Mouse (Mus musculus): ENCODE data around the gene Castor1. TPM values are rescaled to one million over a fixed set of nuclear protein-coding genes. Genes with fewer than 3 reads are reported as not detected.
A peak's percentile ranks its signal among the peaks of the same experiment; 100 is the strongest.
"Not testable (repeated sequence)": the region's sequence is repeated elsewhere in the genome, so short reads cannot be mapped to it uniquely, and the experiment has no call there.

Castor1 gene
- polyA plus RNA-seq (2016; fragmentation: Nextera tagmentation; extraction: Ambion mirVana) = 2.7 and 3.6 TPM in 2 replicates

DNA sequence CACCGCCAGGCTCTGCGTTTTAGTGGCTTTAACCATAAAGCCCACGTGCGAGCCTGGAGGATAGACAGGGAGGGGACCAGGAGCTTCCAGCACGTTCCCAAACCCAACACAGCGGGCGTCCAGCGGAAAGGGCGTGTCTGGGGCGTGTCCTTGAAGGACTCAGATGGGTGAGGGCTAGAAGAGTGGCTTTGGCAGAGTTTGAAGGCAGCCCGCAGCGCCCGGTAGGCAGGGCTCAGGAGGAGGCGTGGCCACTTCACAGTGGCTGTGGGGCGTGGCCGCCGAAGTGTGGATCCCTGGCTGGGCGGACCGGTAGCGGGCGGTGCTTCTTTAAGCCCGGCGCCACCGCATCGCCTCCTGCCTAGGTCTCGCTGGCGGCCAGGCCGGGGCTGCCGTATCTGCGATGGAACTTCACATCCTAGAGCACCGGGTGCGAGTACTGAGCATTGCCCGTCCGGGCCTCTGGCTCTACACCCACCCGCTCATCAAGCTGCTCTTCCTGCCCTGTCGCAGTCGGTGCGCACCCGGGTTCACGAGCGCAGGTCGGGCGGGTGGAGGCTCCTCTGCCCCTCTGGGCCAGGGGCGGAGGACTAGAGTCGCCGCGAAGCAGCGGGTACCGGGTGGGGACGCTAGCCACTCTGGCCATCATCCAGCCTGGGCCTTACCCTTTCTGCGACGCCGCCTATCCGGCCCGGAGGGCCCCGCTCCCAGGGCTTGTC, at the start of gene Castor1:
Castor1 (plus strand) TSS at position 312 of the 716 bp plus-strand sequence.
- H3K36me3 ChIP-seq = peaks cover 27% of the 10 kb centered on the region
- 1% methylated on average over 56 of the region's 56 CpGs for WGBS
- peak within 1 kb of the TSS; percentile 63 for H3K4me3 ChIP-seq
- peak within 1 kb of the TSS; percentile 72 for H3K27ac ChIP-seq
- H3K4me1 ChIP-seq (replicated peaks) = peaks cover 28% of the 10 kb centered on the region
- DNase-seq (ENCODE audit: low spot score) = peak; percentile 82
- no peaks in the 10 kb centered on the region for H3K9me3 ChIP-seq
- H3K27me3 ChIP-seq (ENCODE audit: insufficient read depth, poor library complexity, severe bottlenecking) = peaks cover 31% of the 10 kb centered on the region

DNA sequence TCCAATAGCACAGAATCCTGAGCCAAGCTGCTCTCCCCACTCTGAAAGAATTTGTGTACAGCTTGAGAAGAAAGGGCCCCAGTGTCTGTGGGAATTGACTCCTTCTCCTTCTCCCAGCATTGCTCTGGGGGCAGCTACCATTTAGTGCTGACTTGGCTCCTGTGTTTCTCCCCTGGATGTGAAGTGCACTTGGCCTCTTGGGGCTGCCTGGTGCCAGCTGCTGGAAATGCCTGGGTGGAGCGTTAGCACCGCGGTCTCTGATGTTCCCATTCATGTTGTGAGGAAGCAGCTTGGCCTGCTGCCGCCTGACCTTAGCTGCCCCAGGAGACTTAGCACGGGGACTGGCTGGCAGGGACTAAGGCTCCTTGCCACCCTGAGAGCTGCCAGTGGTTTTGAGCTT, 43.4 kb upstream of the Castor1 start:
- 88% methylated on average over 5 of the region's 5 CpGs for WGBS

GRCm38 (mm10) chr11:4177716-4178115, 40.3 kb upstream of the Castor1 start:
- Histone ChIP-seq H3K27me3 (ENCODE audit: insufficient read depth, poor library complexity, severe bottlenecking) (no peaks in the 10 kb centered on the region), H3K4me3 (no peak overlapping the region), H3K36me3 (peaks cover 100% of the 10 kb centered on the region), H3K27ac (no peak overlapping the region), H3K9me3 (no peaks in the 10 kb centered on the region), H3K4me1 (replicated peaks) (no peaks in the 10 kb centered on the region)
- DNase-seq (ENCODE audit: low spot score) = no peak
- 93% methylated on average over 4 of the region's 4 CpGs for WGBS

More for the DNA sequence above, 43.4 kb upstream of the Castor1 start:
- H3K4me1 ChIP-seq (replicated peaks) = no peaks in the 10 kb centered on the region
- H3K27ac ChIP-seq = no peak overlapping the region
- no peaks in the 10 kb centered on the region for H3K27me3 ChIP-seq (ENCODE audit: insufficient read depth, poor library complexity, severe bottlenecking)
- H3K36me3 ChIP-seq = peaks cover 100% of the 10 kb centered on the region
- H3K4me3 ChIP-seq = no peak overlapping the region
- H3K9me3 ChIP-seq = no peaks in the 10 kb centered on the region
- DNase-seq (ENCODE audit: low spot score) = no peak

DNA sequence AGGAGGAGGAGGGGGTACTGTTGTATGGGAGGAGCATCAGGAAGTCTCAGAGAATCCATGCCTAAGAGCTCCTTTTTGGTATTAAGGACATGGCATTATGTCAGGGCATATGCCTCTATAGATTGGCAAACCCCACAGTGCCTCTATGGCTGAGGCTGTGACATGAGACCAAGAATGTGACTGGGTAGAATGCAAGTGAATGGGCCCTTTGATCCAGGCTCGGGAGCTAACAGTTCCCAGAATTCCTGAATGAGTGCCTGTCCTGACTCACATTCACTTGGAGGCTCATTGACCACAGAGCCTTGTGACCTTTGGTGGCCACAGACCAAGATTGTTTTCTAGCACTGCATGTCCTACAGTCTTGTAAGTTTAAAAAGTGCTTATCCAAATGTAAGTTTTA, 36.0 kb upstream of the Castor1 start:
- Histone ChIP-seq H3K36me3 (peaks cover 71% of the 10 kb centered on the region), H3K4me3 (no peak overlapping the region), H3K27ac (no peak overlapping the region), H3K27me3 (ENCODE audit: insufficient read depth, poor library complexity, severe bottlenecking) (no peaks in the 10 kb centered on the region), H3K4me1 (replicated peaks) (peaks cover 3% of the 10 kb centered on the region), H3K9me3 (no peaks in the 10 kb centered on the region)
- 32% methylated on average over 1 of the region's 1 CpGs for WGBS
- no peak for DNase-seq (ENCODE audit: low spot score)

GRCm38 (mm10) chr11:4183511-4183910, 34.5 kb upstream of the Castor1 start:
- Histone ChIP-seq H3K27ac (no peak overlapping the region), H3K4me3 (no peak overlapping the region), H3K36me3 (peaks cover 57% of the 10 kb centered on the region), H3K4me1 (replicated peaks) (peaks cover 18% of the 10 kb centered on the region), H3K9me3 (no peaks in the 10 kb centered on the region), H3K27me3 (ENCODE audit: insufficient read depth, poor library complexity, severe bottlenecking) (peaks cover 8% of the 10 kb centered on the region; the same call in 1 of the 2 replicates)
- DNase-seq (ENCODE audit: low spot score) = no peak

DNA sequence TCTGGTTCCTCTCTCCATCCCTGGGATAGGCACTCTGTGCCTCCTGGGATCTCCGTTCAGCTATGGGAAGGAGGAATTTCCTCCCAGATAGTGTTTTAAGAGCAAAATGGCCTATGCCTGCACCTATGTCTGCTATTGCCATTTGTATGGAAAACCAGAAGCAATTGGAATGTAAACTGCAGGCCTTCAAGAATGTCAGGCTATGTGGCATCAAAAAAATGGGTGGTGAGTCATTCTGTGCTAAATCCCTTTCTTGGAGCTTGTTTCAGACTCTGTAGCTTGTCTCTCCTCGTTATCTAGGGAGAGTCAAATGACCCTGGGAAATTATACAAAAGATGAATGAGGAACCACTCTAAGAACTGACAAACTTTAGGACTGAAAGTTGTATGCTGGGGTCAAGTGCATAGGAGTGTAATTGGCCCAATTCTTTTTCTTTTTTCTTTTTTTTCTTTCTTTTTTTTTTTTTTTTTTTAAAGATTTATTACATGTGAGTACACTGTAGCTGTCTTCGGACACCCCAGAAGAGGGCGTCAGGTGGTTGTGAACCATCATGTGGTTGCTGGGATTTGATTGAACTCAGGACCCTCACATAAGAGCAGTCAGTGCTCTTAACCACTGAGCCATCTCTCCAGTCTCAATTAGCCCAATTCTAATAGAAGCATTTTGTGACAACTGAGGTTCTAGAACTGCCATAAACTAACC, 33.6 kb upstream of the Castor1 start:
- peaks cover 48% of the 10 kb centered on the region for H3K36me3 ChIP-seq
- no peak for DNase-seq (ENCODE audit: low spot score)
- H3K4me1 ChIP-seq (replicated peaks) = peaks cover 18% of the 10 kb centered on the region
- no peak overlapping the region for H3K27ac ChIP-seq
- peaks cover 8% of the 10 kb centered on the region; the same call in 1 of the 2 replicates for H3K27me3 ChIP-seq (ENCODE audit: insufficient read depth, poor library complexity, severe bottlenecking)
- no peak overlapping the region for H3K4me3 ChIP-seq
- 81% methylated on average over 4 of the region's 4 CpGs for WGBS
- H3K9me3 ChIP-seq = no peaks in the 10 kb centered on the region

GRCm38 (mm10) chr11:4185480-4185879, 32.5 kb upstream of the Castor1 start:
- DNase-seq (ENCODE audit: low spot score); H3K27me3 ChIP-seq (ENCODE audit: insufficient read depth, poor library complexity, severe bottlenecking); H3K9me3 ChIP-seq; H3K4me3 ChIP-seq; H3K27ac ChIP-seq: not testable (repeated sequence)
- Histone ChIP-seq H3K4me1 (replicated peaks) (peaks cover 21% of the 10 kb centered on the region), H3K36me3 (peaks cover 37% of the 10 kb centered on the region)
- 92% methylated on average over 6 of the region's 6 CpGs for WGBS

DNA sequence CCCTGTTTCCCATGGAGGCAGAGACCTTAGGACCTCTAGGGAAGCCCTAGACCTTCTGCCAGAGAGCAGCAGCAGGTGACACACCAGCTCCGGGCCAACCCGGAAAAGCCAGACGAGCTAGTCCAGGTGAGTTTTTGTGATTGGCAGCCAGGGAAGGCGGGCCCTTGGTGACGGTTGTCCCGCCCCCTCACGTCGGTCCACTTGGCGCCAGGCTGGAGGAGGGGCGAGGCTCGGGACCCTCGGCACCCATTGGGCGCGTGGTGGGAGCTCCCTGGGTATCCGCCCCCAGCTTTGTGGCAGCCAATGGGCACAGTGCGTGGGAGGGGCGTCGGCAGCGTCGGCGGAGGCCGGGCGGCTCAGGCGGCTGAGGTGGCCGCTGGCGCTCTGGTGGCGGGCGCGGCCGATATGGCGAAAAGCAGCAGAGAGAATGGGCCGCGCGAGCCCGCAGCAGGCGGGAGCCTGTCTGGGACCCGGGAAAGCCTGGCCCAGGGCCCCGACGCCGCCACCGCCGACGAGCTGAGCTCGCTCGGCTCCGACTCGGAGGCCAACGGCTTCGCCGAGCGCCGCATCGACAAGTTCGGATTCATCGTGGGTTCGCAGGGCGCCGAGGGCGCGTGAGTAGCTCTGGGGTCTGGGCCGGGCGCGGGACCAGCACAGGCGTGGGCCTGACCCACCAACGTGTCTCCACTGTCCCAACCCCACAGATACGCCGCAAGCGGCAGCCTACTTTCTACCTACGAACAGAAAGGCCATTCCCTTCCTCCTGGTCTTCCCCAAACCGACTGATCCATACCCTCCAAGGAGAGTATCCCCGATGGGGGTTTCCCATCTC, 31.3 kb upstream of the Castor1 start, which contains the start of gene Tbc1d10a:
Tbc1d10a (plus strand) TSS at position 304 of the 832 bp plus-strand sequence.
- Histone ChIP-seq H3K27ac (peak within 1 kb of the TSS; percentile 92), H3K9me3 (no peaks in the 10 kb centered on the region)
- under 1% methylated on average over 71 of the region's 71 CpGs for WGBS

DNA sequence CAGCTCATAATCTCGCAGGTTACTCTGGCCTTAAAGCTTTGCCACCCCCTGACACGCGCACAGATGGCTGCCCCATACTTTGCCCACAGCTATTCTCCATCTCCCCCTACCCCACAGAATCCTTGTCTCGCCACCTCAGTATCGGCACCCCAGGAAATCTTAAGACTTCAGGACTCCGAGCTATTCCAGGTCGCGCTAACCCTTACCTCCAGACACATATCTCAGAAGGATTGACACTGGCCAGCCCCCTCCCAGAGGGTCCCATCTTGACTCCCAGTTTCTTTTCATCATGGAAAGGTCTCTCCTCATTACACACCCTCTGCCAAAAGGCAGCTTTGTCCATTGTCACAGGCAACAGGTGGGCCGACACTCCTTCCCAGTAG, 30.7 kb upstream of the Castor1 start:
- no peak for DNase-seq (ENCODE audit: low spot score)
- Histone ChIP-seq H3K4me3 (peak overlapping the region; percentile 90), H3K27me3 (ENCODE audit: insufficient read depth, poor library complexity, severe bottlenecking) (peaks cover 8% of the 10 kb centered on the region; the same call in 1 of the 2 replicates), H3K4me1 (replicated peaks) (peaks cover 33% of the 10 kb centered on the region), H3K36me3 (peaks cover 19% of the 10 kb centered on the region), H3K27ac (peak overlapping the region; percentile 92), H3K9me3 (no peaks in the 10 kb centered on the region)
- WGBS = 19% methylated on average over 9 of the region's 9 CpGs

More for the DNA sequence above, 31.3 kb upstream of the Castor1 start, which contains the start of gene Tbc1d10a:
- peak within 1 kb of the TSS; percentile 90 for H3K4me3 ChIP-seq
- peaks cover 28% of the 10 kb centered on the region for H3K4me1 ChIP-seq (replicated peaks)
- H3K36me3 ChIP-seq = peaks cover 25% of the 10 kb centered on the region
- DNase-seq (ENCODE audit: low spot score) = peak; percentile 97
- peaks cover 8% of the 10 kb centered on the region; the same call in 1 of the 2 replicates for H3K27me3 ChIP-seq (ENCODE audit: insufficient read depth, poor library complexity, severe bottlenecking)

DNA sequence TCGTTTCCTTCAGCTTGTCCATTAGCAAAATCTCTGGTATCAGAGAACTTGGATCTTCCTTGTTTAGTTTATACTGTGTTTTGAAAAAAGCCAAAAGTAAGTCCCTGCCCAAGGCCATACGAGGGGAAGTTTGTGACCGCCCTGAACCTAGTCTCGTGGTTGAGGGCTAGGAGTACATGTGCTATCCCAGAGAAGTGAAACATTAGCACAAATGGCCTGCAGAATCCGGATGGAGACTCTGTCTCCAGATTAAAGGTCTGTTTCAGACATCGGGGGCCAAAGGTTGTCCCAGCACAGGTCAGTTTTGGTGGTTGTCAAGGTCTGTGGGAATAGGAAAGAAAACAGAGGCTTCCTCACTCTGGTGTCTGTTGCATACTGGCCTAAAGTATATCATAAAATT, 28.8 kb upstream of the Castor1 start:
- Histone ChIP-seq H3K4me3 (no peak overlapping the region), H3K27me3 (ENCODE audit: insufficient read depth, poor library complexity, severe bottlenecking) (peaks cover 8% of the 10 kb centered on the region; the same call in 1 of the 2 replicates), H3K9me3 (no peaks in the 10 kb centered on the region), H3K27ac (no peak overlapping the region), H3K36me3 (no peaks in the 10 kb centered on the region; the same call in 1 of the 2 replicates), H3K4me1 (replicated peaks) (peaks cover 38% of the 10 kb centered on the region)
- no peak for DNase-seq (ENCODE audit: low spot score)
- WGBS = 85% methylated on average over 6 of the region's 6 CpGs

- DNase-seq (ENCODE audit: low spot score) = no peak
- peaks cover 38% of the 10 kb centered on the region for H3K4me1 ChIP-seq (replicated peaks)
- H3K27me3 ChIP-seq (ENCODE audit: insufficient read depth, poor library complexity, severe bottlenecking) = peaks cover 8% of the 10 kb centered on the region; the same call in 1 of the 2 replicates
- no peaks in the 10 kb centered on the region for H3K9me3 ChIP-seq
- no peaks in the 10 kb centered on the region; the same call in 1 of the 2 replicates for H3K36me3 ChIP-seq
- H3K27ac ChIP-seq = no peak overlapping the region
- no peak overlapping the region for H3K4me3 ChIP-seq
- WGBS = 85% methylated on average over 3 of the region's 3 CpGs
Observed at GRCm38 (mm10) chr11:4190677-4191076, 27.3 kb upstream of the Castor1 start.

- H3K4me3 ChIP-seq = no peak overlapping the region
- peaks cover 28% of the 10 kb centered on the region for H3K4me1 ChIP-seq (replicated peaks)
- no peaks in the 10 kb centered on the region; the same call in 1 of the 2 replicates for H3K36me3 ChIP-seq
- H3K27ac ChIP-seq = no peak overlapping the region
- 81% methylated on average over 3 of the region's 3 CpGs for WGBS
- H3K27me3 ChIP-seq (ENCODE audit: insufficient read depth, poor library complexity, severe bottlenecking) = peaks cover 5% of the 10 kb centered on the region; the same call in 1 of the 2 replicates
- H3K9me3 ChIP-seq = no peaks in the 10 kb centered on the region
- no peak for DNase-seq (ENCODE audit: low spot score)
Observed at GRCm38 (mm10) chr11:4192757-4193156, 25.3 kb upstream of the Castor1 start.
